Mouse (Mus musculus): ENCODE measurements around the gene Egfr. TPM values are rescaled to one million over a fixed set of nuclear protein-coding genes. Genes with fewer than 3 reads are reported as not detected.

The Egfr gene
- total RNA-seq, 4 experiments from 2014 or later = 3.5 to 12.1 (median 8.5) TPM

- peak; percentile 23 to 34 for DNase-seq (ENCODE audit: low spot score in 2 of 2)
Observed at GRCm38 (mm10) chr11:16895441-16896356, 143.7 kb downstream of the Egfr start.

GRCm38 (mm10) chr11:16897681-16898080, 145.7 kb downstream of the Egfr start:
- no peak for DNase-seq (ENCODE audit: low spot score in 2 of 2)

- DNase-seq (ENCODE audit: low spot score in 2 of 2) = no peak
Observed at GRCm38 (mm10) chr11:16900182-16900581, 148.2 kb downstream of the Egfr start.

DNA sequence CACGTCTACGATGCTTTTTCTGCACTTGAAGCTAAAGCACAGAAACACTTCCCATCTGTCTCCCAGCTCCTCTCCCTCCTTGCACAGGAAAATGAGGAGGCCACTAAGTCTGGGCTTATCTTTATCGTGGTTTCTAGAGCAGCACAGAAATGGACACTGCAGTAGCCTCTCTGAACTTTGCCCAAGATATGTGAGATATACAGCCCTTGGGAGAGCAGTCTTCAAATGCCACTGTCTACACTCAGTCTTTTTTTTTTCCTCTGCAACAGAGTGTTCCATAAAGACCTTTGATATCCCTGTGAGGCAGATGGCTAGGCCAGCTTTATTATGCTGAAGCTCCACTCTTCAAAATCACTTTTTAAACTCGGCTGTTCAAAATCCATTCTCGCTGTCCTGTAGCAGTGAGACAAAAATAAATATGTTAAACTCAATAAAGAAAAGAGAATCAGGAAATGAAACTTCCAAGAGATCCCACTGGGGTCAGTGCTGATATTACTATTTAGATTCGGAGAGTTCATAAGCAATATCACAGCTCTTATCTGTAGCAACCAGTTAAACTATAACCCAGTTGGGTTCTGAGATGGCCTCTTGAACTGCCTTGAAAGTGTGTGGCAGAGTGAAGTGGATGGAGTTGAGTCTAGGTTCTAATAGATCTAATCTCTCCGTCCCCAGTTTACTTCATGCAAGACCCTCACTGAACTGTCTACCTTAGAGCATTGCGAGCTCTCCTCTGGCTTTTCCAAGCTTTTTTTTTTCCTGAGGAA, 148.8 kb downstream of the Egfr start:
- DNase-seq (ENCODE audit: low spot score in 2 of 2) = no peak

DNA sequence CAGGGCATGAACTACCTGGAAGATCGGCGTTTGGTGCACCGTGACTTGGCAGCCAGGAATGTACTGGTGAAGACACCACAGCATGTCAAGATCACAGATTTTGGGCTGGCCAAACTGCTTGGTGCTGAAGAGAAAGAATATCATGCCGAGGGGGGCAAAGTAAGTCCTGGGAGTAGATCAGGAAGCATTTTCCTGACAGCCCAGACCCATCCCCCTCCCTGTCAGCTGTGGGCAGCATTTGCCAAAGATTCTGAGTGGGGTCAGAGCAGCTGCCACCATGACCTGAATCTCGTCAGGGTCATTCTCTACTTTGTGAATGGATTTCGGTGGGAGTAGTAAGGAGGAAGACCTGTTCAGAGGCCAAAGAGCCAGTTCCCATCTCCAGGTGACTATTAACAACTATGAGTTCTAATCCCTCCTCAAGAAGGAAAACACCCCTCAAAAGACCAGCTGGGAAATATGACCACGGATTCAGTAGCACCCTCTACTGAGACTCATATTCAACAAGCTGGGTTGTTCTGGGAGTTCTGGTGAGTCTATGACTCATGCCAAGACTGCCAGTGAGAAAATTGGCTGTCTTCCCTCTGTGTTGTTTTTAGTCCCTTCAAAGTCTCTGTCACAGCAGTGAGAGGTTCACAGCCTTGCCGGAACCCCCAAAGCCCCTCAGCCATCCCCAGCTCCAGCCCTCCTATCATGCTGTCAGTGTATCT, 152.5 kb downstream of the Egfr start:
- no peak for DNase-seq (ENCODE audit: low spot score in 2 of 2)

GRCm38 (mm10) chr11:16905012-16905332, 153.0 kb downstream of the Egfr start:
- no peak for DNase-seq (ENCODE audit: low spot score in 2 of 2)

GRCm38 (mm10) chr11:16906530-16906929, 154.5 kb downstream of the Egfr start:
- DNase-seq (ENCODE audit: low spot score in 2 of 2) = no peak

DNA sequence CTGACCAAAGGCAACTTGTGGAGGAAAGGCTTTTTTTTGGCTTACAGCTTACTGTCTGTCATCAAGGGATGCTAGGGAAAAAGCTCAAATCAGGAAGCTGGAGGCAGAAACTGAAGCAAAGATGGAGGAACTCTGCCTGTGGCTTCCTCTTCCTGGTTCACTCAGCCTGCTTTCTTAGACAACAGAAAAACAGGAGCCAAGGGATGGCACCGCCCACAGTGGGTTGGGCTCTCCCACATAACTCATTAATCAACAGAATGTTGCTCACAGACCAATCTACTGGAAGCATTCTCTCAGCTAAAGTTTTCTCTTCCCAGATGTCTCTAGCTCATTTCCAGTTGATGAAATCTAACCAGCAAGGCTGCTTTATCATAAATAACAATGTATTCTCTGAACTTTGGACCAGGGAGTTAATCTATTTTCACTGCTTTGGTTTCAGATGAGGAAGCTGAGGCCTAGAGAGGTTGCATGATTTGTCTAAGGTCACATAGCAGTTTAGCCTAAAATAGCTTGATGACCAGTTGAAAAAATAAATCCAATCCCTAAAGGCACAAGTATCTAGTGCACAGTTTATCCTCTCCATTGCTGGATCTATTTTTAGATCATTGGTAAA, 155.6 kb downstream of the Egfr start:
- no peak for DNase-seq (ENCODE audit: low spot score in 2 of 2)

DNA sequence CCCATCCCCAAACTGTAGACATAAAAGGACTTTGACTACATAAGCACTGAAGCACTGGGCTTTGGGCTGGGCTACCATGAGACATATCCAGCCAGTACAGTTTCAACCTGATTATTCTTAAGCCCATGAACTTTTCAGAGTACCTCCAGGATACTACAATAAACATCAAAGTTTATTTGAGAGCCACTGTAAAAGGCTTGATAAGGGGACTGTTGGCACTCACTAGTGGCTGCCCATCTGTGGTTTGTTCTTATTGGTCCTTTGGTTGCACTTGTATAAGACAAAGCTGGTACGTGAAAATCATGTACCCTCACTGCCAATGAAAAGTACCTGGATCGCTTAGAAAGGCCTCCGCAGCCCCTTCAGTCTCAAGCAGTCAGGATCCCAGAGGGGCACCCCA, 162.8 kb downstream of the Egfr start:
- DNase-seq (ENCODE audit: low spot score in 2 of 2) = no peak

GRCm38 (mm10) chr11:16915850-16916249, 163.8 kb downstream of the Egfr start:
- DNase-seq (ENCODE audit: low spot score in 2 of 2) = no peak

DNA sequence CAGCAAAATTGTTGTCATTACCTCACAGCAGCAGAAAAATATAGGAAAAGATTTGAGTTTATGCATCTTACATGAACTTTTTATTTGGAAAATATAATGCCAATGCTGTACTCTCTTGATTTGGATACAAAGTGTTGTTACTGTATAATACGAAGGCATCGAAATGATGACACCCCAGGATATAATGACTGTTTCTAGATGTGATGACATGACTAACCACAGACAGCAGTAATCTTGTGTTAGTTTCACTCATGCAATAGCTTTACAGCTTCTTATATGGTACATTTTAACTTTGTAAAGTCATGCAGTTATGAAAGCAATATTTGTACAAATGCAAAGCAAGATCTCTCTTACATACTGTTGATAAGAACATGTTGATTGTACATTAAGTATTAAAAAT, 165.5 kb downstream of the Egfr start:
- DNase-seq (ENCODE audit: low spot score in 2 of 2) = no peak

DNA sequence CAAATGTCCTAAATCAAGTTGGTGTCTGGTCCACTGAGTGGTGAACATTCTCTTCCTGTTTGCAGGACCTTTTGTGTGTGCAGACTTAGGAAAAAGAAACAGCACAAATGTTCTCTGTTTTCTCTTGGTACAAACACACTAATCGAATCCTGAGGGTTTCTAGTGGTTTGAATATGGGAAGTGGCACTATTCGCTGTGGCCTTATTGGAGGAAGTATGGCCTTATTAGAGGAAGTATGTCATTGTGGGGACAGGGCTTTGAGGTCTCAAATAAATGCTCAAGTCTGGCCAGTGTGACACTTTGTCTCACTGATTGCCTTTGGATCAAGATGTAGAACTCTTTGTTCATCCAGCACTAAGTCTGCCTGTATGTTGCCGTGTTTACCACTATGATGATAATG, 180.2 kb downstream of the Egfr start:
- no peak for DNase-seq (ENCODE audit: low spot score in 2 of 2)

DNA sequence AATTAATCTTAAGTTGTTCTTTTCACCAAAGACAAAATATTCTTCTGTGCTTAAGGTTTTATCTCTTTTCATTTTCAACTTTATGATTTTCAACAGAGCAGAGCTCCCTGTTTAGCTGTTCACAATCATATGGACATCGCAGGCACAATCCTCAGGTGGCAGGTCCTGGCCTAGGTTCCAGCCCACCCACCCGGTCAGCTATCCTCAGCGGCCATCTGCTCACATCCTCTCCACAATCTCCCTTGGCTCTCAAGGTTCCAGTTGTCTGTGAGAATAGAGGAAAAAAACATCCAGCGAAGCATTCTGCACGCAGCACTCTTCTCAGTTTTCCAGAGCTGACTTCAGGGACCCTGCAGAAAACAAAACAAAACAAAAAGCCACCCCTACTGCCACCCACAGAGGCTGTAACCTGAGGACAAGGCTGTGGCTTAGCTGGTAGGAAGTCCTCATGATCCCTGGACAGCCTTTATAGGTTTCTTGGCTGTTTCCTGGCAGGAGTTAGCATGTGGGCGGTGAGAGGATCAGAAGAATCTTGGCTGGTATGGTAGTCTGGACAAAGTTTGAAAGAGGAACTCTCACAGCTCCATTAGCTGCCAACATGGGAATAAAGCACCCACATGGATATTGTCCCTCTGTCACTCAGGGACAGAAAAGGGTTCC, 183.7 kb downstream of the Egfr start:
- peak; percentile 25 to 51 for DNase-seq (ENCODE audit: low spot score in 2 of 2)

GRCm38 (mm10) chr11:16941103-16941793, 189.2 kb downstream of the Egfr start:
- no peak for DNase-seq (ENCODE audit: low spot score in 2 of 2)

GRCm38 (mm10) chr11:16941973-16942452, 190.0 kb downstream of the Egfr start:
- no peak for DNase-seq (ENCODE audit: low spot score in 2 of 2)

GRCm38 (mm10) chr11:16943016-16943415, 191.0 kb downstream of the Egfr start:
- no peak for DNase-seq (ENCODE audit: low spot score in 2 of 2)

- peak; percentile 46 to 55 for DNase-seq (ENCODE audit: low spot score in 2 of 2)
Observed at GRCm38 (mm10) chr11:16948756-16949155, 196.8 kb downstream of the Egfr start.

GRCm38 (mm10) chr11:16950226-16950975, 198.4 kb downstream of the Egfr start:
- DNase-seq (ENCODE audit: low spot score in 2 of 2) = no peak

DNA sequence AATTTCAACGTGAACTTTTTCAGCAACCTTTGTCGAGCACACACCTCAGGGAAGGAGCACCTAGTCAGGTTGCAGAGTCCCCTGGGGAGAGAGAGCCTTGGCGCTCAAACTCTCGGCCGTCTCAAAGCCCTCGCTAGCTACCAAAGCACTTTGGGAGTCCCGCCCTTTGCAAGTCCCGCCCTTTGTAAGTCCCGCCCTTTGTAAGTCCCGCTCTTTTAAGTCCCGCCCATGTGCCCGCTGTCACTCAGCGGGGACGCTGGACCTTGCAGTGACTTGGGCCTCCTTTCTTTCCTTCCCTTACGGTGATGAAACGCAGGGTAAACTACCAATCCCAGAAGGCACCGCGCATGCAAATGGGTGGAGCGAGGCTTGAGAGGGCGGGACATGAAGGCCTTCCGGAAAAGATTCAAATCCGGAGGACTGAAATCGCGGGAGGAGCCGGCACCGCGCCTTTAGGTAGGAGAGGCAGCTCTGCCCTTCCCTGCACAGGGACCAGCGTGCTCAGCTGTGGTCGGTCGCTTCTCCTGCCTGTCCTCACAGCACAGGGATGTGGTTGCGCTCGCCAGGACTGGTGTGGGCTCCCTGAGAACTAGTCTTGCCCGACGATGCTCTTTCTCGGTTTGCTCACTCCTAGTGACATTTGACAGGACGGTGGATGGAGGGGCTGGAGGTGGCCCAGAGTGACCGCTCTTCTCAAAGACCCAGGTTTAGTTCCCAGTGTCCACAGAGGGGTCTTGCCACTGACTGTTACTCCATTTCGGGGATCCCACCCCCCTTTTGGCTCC, 199.2 kb downstream of the Egfr start, which contains the start of gene Fbxo48:
TSS of gene Fbxo48 (plus strand) at position 400 of the 785 bp plus-strand sequence.
- peak; percentile 94 to 96 for DNase-seq (ENCODE audit: low spot score in 2 of 2)
